In genomic region chr8:123257593-123257992, GRCm38 (mm10) we compare ENCODE assay signal across 6 mouse cellular contexts. TPM values are rescaled to one million over a fixed set of nuclear protein-coding genes. Genes with fewer than 3 reads are reported as not detected.
DNase-seq lines count a peak whose midpoint lies in the region; ATAC-seq and TF ChIP-seq lines count a peak whose summit lies in the region.
"Not testable (repeated sequence)": the region's sequence is repeated elsewhere in the genome, so short reads cannot be mapped to it uniquely, and the experiment has no call there.
"Had no signal": no experiment of that assay in that cellular context is flagged by ENCODE, and none has a peak within 500 bp of the region (broad histone marks: within the 10 kb centered on the region; RNA-seq: fewer than 3 reads in every experiment).

No protein-coding gene starts in this region.

- not testable (repeated sequence) for H3K9me3 ChIP-seq in MEL (replicated peaks; ENCODE audit: insufficient read depth, low read length); neural tube, embryonic 13.5 days

- not testable (repeated sequence) for H3K27ac ChIP-seq in MEL (ENCODE audit: control insufficient read depth, low read depth, low read length)
- peak overlapping the region; percentile 34; the same call in 1 of the 2 replicates for H3K27ac ChIP-seq in cerebellum, adult 2 months (ENCODE audit: insufficient read depth, low read length)
- peak overlapping the region; percentile 51; the same call in 1 of the 2 replicates for H3K27ac ChIP-seq in layer of hippocampus, adult 2 months
- H3K27ac ChIP-seq in neural tube, embryonic 13.5 days (replicated peaks): peak overlapping the region; percentile 42; the same call in 1 of the 2 replicates

- WGBS in cerebellum, adult 2 months: 92% methylated on average over 8 of the region's 8 CpGs
- WGBS in neural tube, embryonic 13.5 days: 93% methylated on average over 8 of the region's 8 CpGs

- H3K4me1 ChIP-seq in MEL (ENCODE audit: control insufficient read depth in 1 of 2, insufficient read depth in 2 of 2, low read length in 2 of 2): peaks cover 0 to 15% of the 10 kb centered on the region in 2 experiments; a peak in 2 of 4 replicates
- peaks cover 15% of the 10 kb centered on the region; the same call in 1 of the 2 replicates for H3K4me1 ChIP-seq in cerebellum, adult 2 months (ENCODE audit: control insufficient read depth, insufficient read depth, low read length)
- peaks cover 36% of the 10 kb centered on the region for H3K4me1 ChIP-seq in neural tube, embryonic 13.5 days (replicated peaks)

- H3K79me2 ChIP-seq in MEL (ENCODE audit: control insufficient read depth, insufficient read depth, low read length, poor library complexity): peaks cover 13% of the 10 kb centered on the region

- not testable (repeated sequence) for TF ChIP-seq EP300 in MEL (IDR thresholded peaks at IDR 0.05; ENCODE audit: low read depth in 1 of 2, low read length in 2 of 2)

- not testable (repeated sequence) for H3K27me3 ChIP-seq in MEL (ENCODE audit: control insufficient read depth in 1 of 2, insufficient read depth in 2 of 2, low read length in 2 of 2); cerebellum, adult 2 months (ENCODE audit: control insufficient read depth, insufficient read depth, low read length); neural tube, embryonic 13.5 days

- DNase-seq in MEL (ENCODE audit: low read depth, low spot score); cerebellum, adult 2 months; layer of hippocampus, adult 2 months (ENCODE audit: low spot score in 2 of 2): not testable (repeated sequence)
- DNase-seq in adrenal gland, adult 2 months: peak; percentile 61

- not testable (repeated sequence) for ATAC-seq in neural tube, embryonic 13.5 days (ENCODE audit: low read depth)

- not testable (repeated sequence) for H3K36me3 ChIP-seq in MEL (ENCODE audit: control insufficient read depth in 1 of 2, insufficient read depth in 2 of 2, low read length in 2 of 2)
- H3K36me3 ChIP-seq in neural tube, embryonic 13.5 days: peaks cover 62% of the 10 kb centered on the region

- not testable (repeated sequence) for TF ChIP-seq POLR2A in MEL (IDR thresholded peaks at IDR 0.05; ENCODE audit: control insufficient read depth in 1 of 2, insufficient read depth in 1 of 2, low read depth in 1 of 2, low read length in 2 of 2, poor library complexity in 1 of 2); cerebellum, adult 2 months (IDR thresholded peaks at IDR 0.05; ENCODE audit: borderline replicate concordance, insufficient read depth, low read length)

- H3K9ac ChIP-seq in MEL (ENCODE audit: control insufficient read depth, low read depth, low read length, poor library complexity, severe bottlenecking); neural tube, embryonic 13.5 days: not testable (repeated sequence)

- TF ChIP-seq RAD21 in MEL (IDR thresholded peaks at IDR 0.05; ENCODE audit: low read depth, low read length): not testable (repeated sequence)

- not testable (repeated sequence) for TF ChIP-seq CTCF in MEL (IDR thresholded peaks at IDR 0.05 in 2 of 3, conservative IDR thresholded peaks at IDR 0.05 in 1 of 3; ENCODE audit: control insufficient read depth in 1 of 3, insufficient read depth in 1 of 3, low read depth in 2 of 3, low read length in 3 of 3, poor library complexity in 1 of 3, severe bottlenecking in 1 of 3); cerebellum, adult 2 months (IDR thresholded peaks at IDR 0.05; ENCODE audit: borderline replicate concordance, insufficient read depth, low read depth, low read length); layer of hippocampus, adult 2 months (conservative IDR thresholded peaks at IDR 0.05)

- not testable (repeated sequence) for H3K4me2 ChIP-seq in neural tube, embryonic 13.5 days

- H3K4me3 ChIP-seq in MEL (ENCODE audit: control insufficient read depth in 1 of 2, insufficient read depth in 1 of 2, low read depth in 2 of 2, low read length in 2 of 2); cerebellum, adult 2 months (replicated peaks; ENCODE audit: insufficient read depth, low read depth, low read length); layer of hippocampus, adult 2 months; neural tube, embryonic 13.5 days: not testable (repeated sequence)

TF ChIP-seq in MEL, 35 proteins besides CTCF, POLR2A, EP300 and RAD21:
- peak; percentile 50; the same call in 1 of the 2 replicates for TF ChIP-seq ZNF384 (IDR thresholded peaks at IDR 0.05; ENCODE audit: low read depth, low read length)
TF ChIP-seq in MEL: peak in this region for 1; not testable (repeated sequence) for 34.

RNA-seq across cellular contexts. Expression of gene Vps9d1, which starts 3.4 kb away (rescaled TPM):
- 3.0 and 4.4 TPM in 2 replicates for total RNA-seq in MEL (2012; rRNA removed)
- 10 to 100 TPM in 1 of 2 experiments, not detected in 1; 12.2 TPM for polyA plus RNA-seq in MEL (2012; ENCODE audit: insufficient read depth in 1 of 2, insufficient read length in 2 of 2, low read depth in 1 of 2, low replicate concordance in 2 of 2, missing spikeins in 1 of 2)
- total RNA-seq in adrenal gland, adult 2 months (2021): 10 to 100 TPM; 29.4 to 34.0 TPM
- polyA plus RNA-seq in adrenal gland, adult 2 months (2012; rRNA removed): 161 and 188 TPM in 2 replicates
- polyA plus RNA-seq in cerebellum, adult 2 months (2012; rRNA removed): 83.7 and 86.7 TPM in 2 replicates
- total RNA-seq in layer of hippocampus, adult 2 months (2021): 10 to 100 TPM; 59.5 to 70.3 TPM
- 49.2 and 50.0 TPM in 2 replicates for polyA plus RNA-seq in neural tube, embryonic 13.5 days (2015; fragmentation: Nextera tagmentation; extraction: Ambion mirVana)

RNA-seq across cellular contexts. Expression of gene Zfp276, which starts 3.6 kb away (rescaled TPM):
- total RNA-seq in MEL (2012; rRNA removed): 11.8 and 16.0 TPM in 2 replicates
- 10 to 100 TPM in 1 of 2 experiments, not detected in 1; 19.2 TPM for polyA plus RNA-seq in MEL (2012; ENCODE audit: insufficient read depth in 1 of 2, insufficient read length in 2 of 2, low read depth in 1 of 2, low replicate concordance in 2 of 2, missing spikeins in 1 of 2)
- 10 to 100 TPM; 19.8 to 21.5 TPM for total RNA-seq in adrenal gland, adult 2 months (2021)
- 45.0 and 45.6 TPM in 2 replicates for polyA plus RNA-seq in adrenal gland, adult 2 months (2012; rRNA removed)
- polyA plus RNA-seq in cerebellum, adult 2 months (2012; rRNA removed): 33.5 and 36.8 TPM in 2 replicates
- total RNA-seq in layer of hippocampus, adult 2 months (2021): 10 to 100 TPM; 20.3 to 24.8 TPM
- polyA plus RNA-seq in neural tube, embryonic 13.5 days (2015; fragmentation: Nextera tagmentation; extraction: Ambion mirVana): 22.1 and 24.1 TPM in 2 replicates

RNA-seq across cellular contexts. Expression of gene Spata2l, which starts 21.6 kb away (rescaled TPM):
- total RNA-seq in MEL (2012; rRNA removed): 1.2 and 1.9 TPM in 2 replicates
- polyA plus RNA-seq in MEL (2012; ENCODE audit: insufficient read depth in 1 of 2, insufficient read length in 2 of 2, low read depth in 1 of 2, low replicate concordance in 2 of 2, missing spikeins in 1 of 2): 1 to 10 TPM in 1 of 2 experiments, not detected in 1; 3.1 TPM
- 10 to 100 TPM; 12.3 to 15.6 TPM for total RNA-seq in adrenal gland, adult 2 months (2021)
- 37.1 and 62.5 TPM in 2 replicates for polyA plus RNA-seq in adrenal gland, adult 2 months (2012; rRNA removed)
- 18.5 and 22.1 TPM in 2 replicates for polyA plus RNA-seq in cerebellum, adult 2 months (2012; rRNA removed)
- total RNA-seq in layer of hippocampus, adult 2 months (2021): 10 to 100 TPM; 71.4 to 75.0 TPM
- 4.4 and 4.8 TPM in 2 replicates for polyA plus RNA-seq in neural tube, embryonic 13.5 days (2015; fragmentation: Nextera tagmentation; extraction: Ambion mirVana)

RNA-seq across cellular contexts. Expression of gene Cdk10, which starts 33.0 kb away (rescaled TPM):
- total RNA-seq in MEL (2012; rRNA removed): 23.2 and 28.0 TPM in 2 replicates
- 10 to 100 TPM in 1 of 2 experiments, not detected in 1; 43.8 TPM for polyA plus RNA-seq in MEL (2012; ENCODE audit: insufficient read depth in 1 of 2, insufficient read length in 2 of 2, low read depth in 1 of 2, low replicate concordance in 2 of 2, missing spikeins in 1 of 2)
- 10 to 100 TPM; 51.0 to 53.6 TPM for total RNA-seq in adrenal gland, adult 2 months (2021)
- 63.8 and 67.8 TPM in 2 replicates for polyA plus RNA-seq in adrenal gland, adult 2 months (2012; rRNA removed)
- polyA plus RNA-seq in cerebellum, adult 2 months (2012; rRNA removed): 92.1 and 97.0 TPM in 2 replicates
- total RNA-seq in layer of hippocampus, adult 2 months (2021): 10 to 100 TPM; 93.9 to 98.8 TPM
- polyA plus RNA-seq in neural tube, embryonic 13.5 days (2015; fragmentation: Nextera tagmentation; extraction: Ambion mirVana): 37.2 and 42.4 TPM in 2 replicates

RNA-seq across cellular contexts. Expression of gene Spata33, which starts 45.0 kb away (rescaled TPM):
- total RNA-seq in MEL (2012; rRNA removed): 0.98 and 1.2 TPM in 2 replicates
- polyA plus RNA-seq in MEL (2012; ENCODE audit: insufficient read depth in 1 of 2, insufficient read length in 2 of 2, low read depth in 1 of 2, low replicate concordance in 2 of 2, missing spikeins in 1 of 2): 1 to 10 TPM in 1 of 2 experiments, not detected in 1; 1.4 TPM
- 1 to 10 TPM; 1.0 to 6.9 TPM for total RNA-seq in adrenal gland, adult 2 months (2021)
- polyA plus RNA-seq in adrenal gland, adult 2 months (2012; rRNA removed): 0.70 and 0.71 TPM in 2 replicates
- polyA plus RNA-seq in cerebellum, adult 2 months (2012; rRNA removed): 6.4 TPM in 2 replicates
- total RNA-seq in layer of hippocampus, adult 2 months (2021): 1 to 10 TPM; 6.5 to 7.1 TPM
- polyA plus RNA-seq in neural tube, embryonic 13.5 days (2015; fragmentation: Nextera tagmentation; extraction: Ambion mirVana): 7.6 and 7.7 TPM in 2 replicates
- polyA plus RNA-seq: CD4-positive, CD25-positive, alpha-beta regulatory T cell, adult 4 months had no signal
